Comparison of ENCODE assay signal across 9 mouse cellular contexts in the genomic region with DNA sequence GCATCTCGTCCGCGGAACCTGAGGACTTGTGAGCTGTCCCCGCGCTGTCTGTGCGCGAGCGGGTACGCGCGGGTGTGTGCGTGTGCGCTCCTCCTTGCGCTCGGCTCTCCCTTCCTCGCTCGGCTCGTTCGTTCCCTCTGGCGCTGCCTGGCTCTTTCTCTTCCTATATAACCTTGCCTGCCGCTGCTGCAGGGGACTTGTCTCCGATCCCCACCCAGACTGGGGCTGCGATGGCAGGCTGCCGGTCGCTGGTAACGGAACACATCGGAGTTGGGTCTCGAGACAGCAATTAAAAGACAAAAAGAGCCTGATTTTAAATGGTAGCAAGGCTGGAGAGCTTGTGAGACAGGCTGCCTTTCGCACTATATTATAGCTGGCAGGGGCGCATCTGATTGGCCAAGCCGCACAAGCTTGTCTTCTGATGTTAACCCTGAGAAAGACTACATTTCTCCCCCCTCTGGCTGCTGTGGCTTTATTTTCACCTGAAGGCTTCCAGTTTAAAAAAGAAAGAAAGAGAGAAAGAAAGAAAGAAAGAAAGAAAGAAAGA. TPM values are rescaled to one million over a fixed set of nuclear protein-coding genes. Genes with fewer than 3 reads are reported as not detected.
DNase-seq lines count a peak whose midpoint lies in the region; ATAC-seq and TF ChIP-seq lines count a peak whose summit lies in the region.
"Had no signal": no experiment of that assay in that cellular context is flagged by ENCODE, and none has a peak within 500 bp of the region (broad histone marks: within the 10 kb centered on the region; RNA-seq: fewer than 3 reads in every experiment).

A gene (minus strand): TSS at position 497 of the 547 bp plus-strand sequence.

- intact Hi-C loops in heart, postnatal 25 days (cut with DNase I): loop anchor here (10.0 kb wide), 1 partner anchor 528 kb away; no protein-coding TSS in a partner anchor

- no peaks in the 10 kb centered on the region for H3K36me3 ChIP-seq in heart, embryonic 12.5 days
- H3K36me3 ChIP-seq in E14TG2a.4 (ENCODE audit: insufficient read depth, low read length): no peaks in the 10 kb centered on the region
- no peaks in the 10 kb centered on the region for H3K36me3 ChIP-seq in intestine, embryonic 15.5 days
- no peaks in the 10 kb centered on the region for H3K36me3 ChIP-seq in neural tube, embryonic 14.5 days (ENCODE audit: control insufficient read depth, insufficient read depth, low read length)

- no peak for TF ChIP-seq CTCF in E14TG2a.4 (conservative IDR thresholded peaks at IDR 0.05; ENCODE audit: low read length)

- no peaks in the 10 kb centered on the region for H3K9me3 ChIP-seq in heart, embryonic 12.5 days (replicated peaks)
- H3K9me3 ChIP-seq in E14TG2a.4 (ENCODE audit: low read length): no peaks in the 10 kb centered on the region
- H3K9me3 ChIP-seq in intestine, embryonic 15.5 days: no peaks in the 10 kb centered on the region
- no peaks in the 10 kb centered on the region for H3K9me3 ChIP-seq in neural tube, embryonic 14.5 days (ENCODE audit: control insufficient read depth, low read length)

- peak within 1 kb of the TSS; percentile 44 for H3K4me3 ChIP-seq in heart, embryonic 12.5 days
- peak within 1 kb of the TSS; percentile 67 for H3K4me3 ChIP-seq in E14TG2a.4 (replicated peaks; ENCODE audit: low read length)
- peak within 1 kb of the TSS; percentile 52 for H3K4me3 ChIP-seq in intestine, embryonic 15.5 days (replicated peaks)
- H3K4me3 ChIP-seq in neural tube, embryonic 14.5 days (ENCODE audit: low read depth, low read length): peak within 1 kb of the TSS; percentile 49
- H3K4me3 ChIP-seq: megakaryocyte, embryonic 14.5 days had no signal

- peaks cover 28% of the 10 kb centered on the region for H3K4me1 ChIP-seq in heart, embryonic 12.5 days (replicated peaks)
- H3K4me1 ChIP-seq in E14TG2a.4 (replicated peaks; ENCODE audit: low read depth, low read length): peaks cover 46% of the 10 kb centered on the region
- H3K4me1 ChIP-seq in intestine, embryonic 15.5 days (replicated peaks): peaks cover 7% of the 10 kb centered on the region; the same call in 1 of the 2 replicates
- H3K4me1 ChIP-seq in neural tube, embryonic 14.5 days (ENCODE audit: control insufficient read depth, insufficient read depth, low read length): peaks cover 21% of the 10 kb centered on the region

- DNase-seq in heart, postnatal 25 days (ENCODE audit: low spot score): no peak
- DNase-seq in embryo, embryonic 9.5 days (ENCODE audit: extremely low spot score): peak; percentile 47
- DNase-seq in gastrocnemius, adult 8-10 months (ENCODE audit: low spot score in 2 of 2): no peak
- DNase-seq in natural killer cell, adult 2 months (ENCODE audit: low spot score in 2 of 2): no peak

- H3K9ac ChIP-seq in heart, embryonic 12.5 days: no peak within 1 kb of the TSS
- H3K9ac ChIP-seq in intestine, embryonic 15.5 days: peak within 1 kb of the TSS; percentile 59
- H3K9ac ChIP-seq in neural tube, embryonic 14.5 days (replicated peaks; ENCODE audit: low read depth, low read length): peak within 1 kb of the TSS; percentile 51

- under 1% methylated on average over 31 of the region's 31 CpGs for WGBS in heart, embryonic 12.5 days
- 1% methylated on average over 30 of the region's 31 CpGs for WGBS in intestine, embryonic 15.5 days
- WGBS in neural tube, embryonic 14.5 days: 0% methylated on average over 30 of the region's 31 CpGs

- peaks cover 99% of the 10 kb centered on the region for H3K27me3 ChIP-seq in heart, embryonic 12.5 days (replicated peaks)
- peaks cover 97% of the 10 kb centered on the region for H3K27me3 ChIP-seq in E14TG2a.4 (ENCODE audit: insufficient read depth, low read length)
- peaks cover 71% of the 10 kb centered on the region for H3K27me3 ChIP-seq in intestine, embryonic 15.5 days (replicated peaks)
- peaks cover 74% of the 10 kb centered on the region for H3K27me3 ChIP-seq in neural tube, embryonic 14.5 days (ENCODE audit: control insufficient read depth, insufficient read depth, low read length)

- no peak for ATAC-seq in heart, embryonic 12.5 days (ENCODE audit: insufficient number of reproducible peaks, low FRiP score)
- ATAC-seq in intestine, embryonic 15.5 days: no peak
- ATAC-seq in neural tube, embryonic 14.5 days (ENCODE audit: low read depth): peak; percentile 64

- peak within 1 kb of the TSS; percentile 71 for H3K4me2 ChIP-seq in heart, embryonic 12.5 days
- peak within 1 kb of the TSS; percentile 79 for H3K4me2 ChIP-seq in intestine, embryonic 15.5 days (replicated peaks)
- H3K4me2 ChIP-seq in neural tube, embryonic 14.5 days (ENCODE audit: low read depth, low read length): peak within 1 kb of the TSS; percentile 81

- H3K27ac ChIP-seq in heart, embryonic 12.5 days (ENCODE audit: poor library complexity, severe bottlenecking): no peak within 1 kb of the TSS
- H3K27ac ChIP-seq in intestine, embryonic 15.5 days: peak within 1 kb of the TSS; percentile 71
- peak within 1 kb of the TSS; percentile 52; the same call in 1 of the 2 replicates for H3K27ac ChIP-seq in neural tube, embryonic 14.5 days (ENCODE audit: low read depth, low read length)

RNA-seq across cellular contexts. Expression of the gene that starts here (rescaled TPM):
- 0.09 and 0.30 TPM in 2 replicates for polyA plus RNA-seq in heart, embryonic 12.5 days (2016; fragmentation: Nextera tagmentation; extraction: Ambion mirVana)
- not detected for total RNA-seq in heart, postnatal 25 days (2021)
- polyA plus RNA-seq in intestine, embryonic 15.5 days (2015; fragmentation: Nextera tagmentation; extraction: Ambion mirVana): 6.3 and 8.6 TPM in 2 replicates
- polyA plus RNA-seq in neural tube, embryonic 14.5 days (2014; fragmentation: Nextera tagmentation; extraction: Ambion mirVana): 0.68 and 0.86 TPM in 2 replicates
- total RNA-seq in gastrocnemius, adult 8-10 months (2022): not detected

Comparison
In these comparisons a context has a peak if more than half of its experiments do, and no peak if none do; other contexts are left out.
1. Peak in ATAC-seq, H3K4me3 ChIP-seq, H3K27ac ChIP-seq, H3K9ac ChIP-seq and H3K4me2 ChIP-seq in neural tube, embryonic 14.5 days; RNA of the gene not detected or under 1 TPM.